Mouse (Mus musculus) lung, adult 2 months (tissue): ENCODE results near the gene Tcea2. TPM values are rescaled to one million over a fixed set of nuclear protein-coding genes. Genes with fewer than 3 reads are reported as not detected.

Experiments used
- DNase-seq: peaks from one replicate; pipeline ENCODE4 v3.0.0; 2022
- H3K4me1 ChIP-seq: fragments of 200-500 bp; 2 replicates; pipeline ENCODE4 v1.6.1; 2011; ENCODE audit warnings: low read length; ENCODE audit not compliant: control insufficient read depth, insufficient read depth
- H3K4me3 ChIP-seq: fragments of 200-500 bp; replicated peaks from 2 replicates; pipeline ENCODE3; 2011; ENCODE audit warnings: low read depth, mild to moderate bottlenecking, control low read depth, low read length; ENCODE audit errors: extremely low read depth
- CTCF ChIP-seq: fragments of 200-500 bp; IDR thresholded peaks from 2 replicates; pipeline ENCODE4 v1.5.1; 2011; ENCODE audit warnings: mild to moderate bottlenecking, low read length, control low read depth; ENCODE audit not compliant: insufficient read depth
- POLR2A ChIP-seq: fragments of 200-500 bp; IDR thresholded peaks from 2 replicates; pipeline ENCODE4 v1.6.1; 2011; ENCODE audit warnings: low read depth, mild to moderate bottlenecking, control low read depth, low read length, borderline replicate concordance; ENCODE audit errors: extremely low read depth
- WGBS: fragments of 180-500 bp; shearing (Covaris S2); methylation state at CpG from one replicate; pipeline ENCODE4 v1.1.7; 2018; 5-methylcytosine and 5-hydroxymethylcytosine counted together
- polyA plus RNA-seq: library from polyadenylated mRNA; depleted of rRNA; stranded (reverse); fragments of >200 nt; gene quantifications from 2 replicates; pipeline ENCODE4 v1.2.3, GENCODE M21; 2012

Tcea2 gene
- polyA plus RNA-seq, 1 experiment: 15.7 TPM

DNA sequence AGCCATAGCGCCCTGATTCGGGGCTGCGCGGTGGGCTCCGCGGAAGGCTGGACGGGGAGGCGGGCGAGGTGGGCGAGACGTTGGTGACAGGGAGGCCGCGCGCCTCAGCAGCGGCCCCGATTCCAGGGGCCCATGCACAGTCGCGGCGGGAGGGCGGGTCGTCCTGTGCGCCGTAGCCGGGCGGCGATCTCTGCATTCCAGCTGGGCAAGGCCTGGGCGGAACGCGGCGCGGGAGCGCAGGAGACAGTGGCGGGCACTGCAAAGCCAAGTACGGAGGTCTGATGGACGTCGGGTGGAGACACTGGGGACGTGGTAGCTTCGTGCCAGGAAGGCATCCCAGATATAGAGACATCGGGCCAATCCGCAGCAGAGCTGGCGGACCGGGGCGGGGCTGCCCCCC is 8.8 kb upstream of the Tcea2 start, which contains the start of gene Sox18:
Gene Sox18 (minus strand): TSS at position 315 of the 400 bp plus-strand sequence.
- peak; percentile 99 for TF ChIP-seq POLR2A
- TF ChIP-seq CTCF: no peak
- H3K4me1 ChIP-seq: peaks cover 21% of the 10 kb centered on the region; the same call in 1 of the 2 replicates
- peak within 1 kb of the TSS; percentile 64 for H3K4me3 ChIP-seq
- WGBS: 2% methylated on average over 43 of the region's 43 CpGs
- peak; percentile 68 for DNase-seq

DNA sequence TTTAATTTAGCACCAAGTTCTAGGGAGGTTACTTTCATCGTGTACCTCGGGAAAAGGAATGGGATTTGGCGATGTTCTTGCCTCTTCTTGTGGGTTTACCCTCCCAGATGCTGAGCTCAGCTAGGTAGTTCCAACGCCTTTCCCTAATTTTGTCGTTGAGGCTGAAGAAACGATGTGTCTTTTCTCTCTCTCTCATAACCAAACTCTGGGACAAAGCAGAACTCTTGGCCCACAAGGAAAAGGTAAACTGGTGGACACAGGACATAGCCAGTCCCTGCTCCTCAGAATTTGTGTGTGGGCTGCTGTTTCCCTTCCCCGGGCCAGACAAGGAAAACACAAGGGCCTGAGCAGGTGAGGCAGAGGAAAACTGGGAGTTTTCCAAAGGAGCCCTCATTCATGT is 8.1 kb upstream of the Tcea2 start:
- H3K4me1 ChIP-seq: peaks cover 22% of the 10 kb centered on the region; the same call in 1 of the 2 replicates
- H3K4me3 ChIP-seq: no peak overlapping the region
- 38% methylated on average over 7 of the region's 7 CpGs for WGBS
- no peak for DNase-seq
- TF ChIP-seq POLR2A (no peak), CTCF (no peak)

DNA sequence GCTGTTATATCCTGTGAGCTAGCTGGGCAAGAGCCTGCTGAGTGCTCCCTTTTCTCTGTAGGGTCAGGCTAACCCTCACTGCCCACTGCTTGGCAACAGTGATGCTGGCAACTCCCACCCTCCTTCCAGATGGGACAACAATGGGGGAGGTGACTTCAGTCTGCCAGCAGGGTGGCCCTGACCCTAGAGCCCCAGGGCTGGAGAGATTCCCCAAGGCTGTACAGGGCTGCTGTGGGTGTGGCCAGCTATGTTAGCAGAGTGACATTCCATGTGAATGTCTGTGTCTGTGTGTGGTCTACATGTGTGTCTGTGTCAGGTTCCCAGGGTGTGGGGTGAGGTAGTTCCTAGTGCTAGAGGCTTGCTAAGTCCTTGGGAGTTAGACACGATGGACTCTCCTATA is 6.6 kb upstream of the Tcea2 start:
- TF ChIP-seq POLR2A (peak; percentile 9; the same call in 1 of the 2 replicates), CTCF (no peak)
- no peak overlapping the region for H3K4me3 ChIP-seq
- DNase-seq: no peak
- WGBS: 23% methylated on average over 1 of the region's 1 CpGs
- H3K4me1 ChIP-seq: peaks cover 25% of the 10 kb centered on the region

DNA sequence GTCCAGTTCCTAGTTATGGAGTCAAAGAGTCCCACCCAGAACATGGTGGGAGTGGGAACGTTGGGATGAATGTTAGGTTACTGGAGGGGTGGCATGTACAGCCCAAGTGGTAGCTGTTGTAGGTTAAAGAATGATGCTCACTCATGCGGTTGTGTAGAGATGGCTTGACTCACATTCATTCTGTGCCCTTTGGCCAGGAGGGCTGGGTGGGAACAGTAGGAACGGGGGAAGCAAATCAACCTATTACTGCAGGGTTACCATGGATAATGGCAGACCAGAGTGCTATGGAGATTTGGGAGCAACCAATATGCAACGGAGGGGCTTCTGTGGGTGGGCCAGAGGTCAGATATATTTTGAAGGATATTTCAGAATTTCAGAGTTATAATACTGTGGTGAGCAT is 5.2 kb upstream of the Tcea2 start:
- TF ChIP-seq POLR2A (no peak), CTCF (no peak)
- peaks cover 23% of the 10 kb centered on the region for H3K4me1 ChIP-seq
- 80% methylated on average over 4 of the region's 4 CpGs for WGBS
- no peak for DNase-seq
- H3K4me3 ChIP-seq: no peak overlapping the region

DNA sequence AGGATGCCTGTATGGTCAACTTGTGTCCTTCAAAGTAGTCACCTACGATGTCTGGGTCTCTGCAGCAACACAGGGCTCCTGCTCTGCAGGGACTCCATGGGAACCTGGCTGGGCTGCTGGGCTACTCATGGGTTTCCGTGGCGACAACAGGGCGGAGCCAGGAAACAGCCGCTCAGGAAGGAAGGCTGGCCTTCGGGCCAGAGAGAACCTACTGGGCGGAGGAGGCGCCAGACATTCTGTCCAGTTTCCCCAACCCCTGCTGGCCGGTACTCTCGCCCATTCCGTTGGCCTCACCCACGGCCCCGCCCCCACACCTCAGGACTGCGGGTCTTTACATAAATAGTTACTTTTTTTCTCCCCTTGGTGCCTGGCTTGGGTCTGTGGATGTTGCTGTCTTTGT is 4.7 kb upstream of the Tcea2 start:
- WGBS: 3% methylated on average over 14 of the region's 14 CpGs
- DNase-seq: peak; percentile 71
- Histone ChIP-seq H3K4me1 (peaks cover 23% of the 10 kb centered on the region), H3K4me3 (peak overlapping the region; percentile 37)
- TF ChIP-seq POLR2A: peak; percentile 66; the same call in 1 of the 2 replicates
- no peak for TF ChIP-seq CTCF

DNA sequence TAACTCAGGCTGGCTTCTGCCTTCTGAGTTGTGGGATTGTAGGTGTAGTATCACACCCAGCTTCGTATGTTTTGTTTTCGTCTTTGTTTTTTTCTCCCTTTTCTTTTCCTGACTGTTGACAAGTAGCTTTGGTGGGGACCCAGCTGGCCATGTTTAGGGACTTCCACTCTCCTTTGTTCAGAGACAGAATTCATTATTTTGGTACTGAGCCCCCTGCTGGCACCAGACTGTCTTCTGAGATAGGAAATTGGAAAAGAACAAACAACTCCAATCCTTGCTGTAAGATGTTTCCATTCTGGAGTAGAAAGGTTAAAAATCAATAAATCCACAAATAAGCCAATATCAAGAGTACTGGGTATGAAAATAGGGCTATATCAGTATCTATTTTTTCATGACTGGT is 3.7 kb upstream of the Tcea2 start:
- H3K4me3 ChIP-seq: no peak overlapping the region
- no peak for DNase-seq
- WGBS: 38% methylated on average over 2 of the region's 2 CpGs
- peaks cover 27% of the 10 kb centered on the region for H3K4me1 ChIP-seq
- TF ChIP-seq POLR2A (no peak), CTCF (no peak)

DNA sequence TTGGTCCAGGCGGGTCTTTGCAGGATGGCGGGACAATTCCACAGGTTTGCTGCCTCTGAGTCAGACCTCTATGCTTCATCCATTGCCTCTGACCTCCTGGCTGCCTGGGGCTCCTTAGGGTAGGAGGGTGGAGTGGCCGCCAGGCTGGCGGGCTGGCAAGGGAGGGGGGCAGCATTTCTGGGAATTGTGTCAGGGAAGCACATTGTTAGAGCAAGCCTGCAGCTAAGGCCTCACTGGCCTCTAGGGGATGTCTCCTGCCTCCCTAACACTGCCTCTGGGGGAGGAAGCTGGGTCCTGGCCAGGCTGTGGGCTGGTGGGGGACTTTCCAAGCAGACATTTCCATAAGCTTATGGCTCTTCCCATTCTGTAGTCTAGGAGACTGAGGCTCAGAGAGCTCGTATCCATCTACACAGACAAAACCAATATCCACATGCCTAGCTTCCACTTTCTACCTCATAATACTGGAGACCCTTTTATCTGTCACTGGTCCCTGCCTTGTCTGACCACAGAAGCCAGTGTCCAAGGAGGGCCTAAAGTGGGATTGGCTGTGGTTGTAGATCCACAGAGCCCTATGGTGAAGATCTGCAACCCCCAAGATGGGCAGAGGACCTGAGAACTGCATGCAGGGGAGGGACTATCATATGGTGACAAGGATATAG is 2.9 kb upstream of the Tcea2 start:
- Histone ChIP-seq H3K4me1 (peaks cover 23% of the 10 kb centered on the region), H3K4me3 (no peak overlapping the region)
- peak; percentile 54 for TF ChIP-seq CTCF
- peak; percentile 17; the same call in 1 of the 2 replicates for TF ChIP-seq POLR2A
- 53% methylated on average over 5 of the region's 5 CpGs for WGBS
- peak; percentile 35 for DNase-seq

DNA sequence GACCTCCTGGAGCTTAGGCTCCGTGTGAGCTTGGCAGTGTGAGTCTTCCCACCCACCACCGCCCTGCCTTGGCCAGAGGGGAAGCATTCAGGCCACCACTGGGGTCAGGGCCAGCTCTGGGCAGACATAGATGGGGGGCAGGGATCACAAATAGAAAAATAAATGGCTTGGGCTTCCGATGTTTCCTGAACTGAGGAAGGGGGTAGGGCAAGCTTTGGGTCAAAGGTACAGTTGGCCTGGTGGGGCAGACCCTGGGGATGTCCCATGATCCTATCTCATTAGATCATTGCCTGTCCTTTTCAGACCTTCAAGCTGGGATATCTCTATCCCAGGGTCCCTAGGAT is 2.4 kb upstream of the Tcea2 start:
- WGBS: 35% methylated on average over 3 of the region's 3 CpGs
- TF ChIP-seq CTCF: no peak
- no peak for TF ChIP-seq POLR2A
- DNase-seq: peak; percentile 28

DNA sequence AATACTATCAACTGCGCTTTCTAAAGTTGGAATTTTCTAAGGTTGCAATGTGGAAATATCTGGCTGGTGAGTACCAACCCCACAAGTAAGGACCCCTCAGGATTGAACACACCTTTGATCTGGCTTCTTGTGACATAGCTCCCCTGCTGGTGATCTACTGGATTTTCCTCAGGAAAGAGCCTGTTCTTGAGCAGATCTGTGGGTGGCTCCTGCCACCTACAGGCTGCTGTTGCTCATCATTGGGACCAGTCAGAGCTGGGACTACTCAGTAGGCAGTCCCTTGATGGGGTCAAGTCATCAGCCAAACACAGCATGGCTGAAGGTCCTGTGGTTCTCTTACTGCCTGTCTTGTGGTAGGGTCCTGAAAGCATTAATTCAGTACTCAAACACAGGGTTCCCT is 1.3 kb upstream of the Tcea2 start:
- TF ChIP-seq CTCF: peak; percentile 99
- TF ChIP-seq POLR2A: no peak
- no peak overlapping the region for H3K4me3 ChIP-seq
- peaks cover 13% of the 10 kb centered on the region for H3K4me1 ChIP-seq
- 48% methylated on average over 1 of the region's 1 CpGs for WGBS
- DNase-seq: peak; percentile 70

More for the DNA sequence above, 2.4 kb upstream of the Tcea2 start:
- H3K4me3 ChIP-seq: no peak overlapping the region
- H3K4me1 ChIP-seq: peaks cover 20% of the 10 kb centered on the region

DNA sequence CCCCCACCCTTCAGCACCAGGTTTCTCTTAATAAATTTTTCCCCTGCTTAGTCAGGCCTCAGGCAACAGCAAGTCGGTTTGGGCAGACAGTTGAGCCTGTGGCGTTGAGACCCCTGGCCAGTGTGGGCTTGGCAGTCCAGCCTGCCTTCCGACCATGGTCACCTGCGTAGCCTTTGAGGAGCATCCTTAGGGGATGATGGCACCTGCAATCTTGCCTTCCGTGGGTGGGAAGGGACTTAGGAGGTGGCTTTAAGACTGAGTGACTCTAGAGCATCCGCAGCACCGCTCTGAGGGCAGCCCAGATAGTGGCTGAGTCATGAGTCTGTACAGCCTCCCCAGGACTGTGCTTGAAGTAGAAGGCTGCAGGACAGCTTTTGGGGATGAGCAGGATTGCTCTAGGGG is 607 bp downstream of the Tcea2 start:
- TF ChIP-seq POLR2A (no peak), CTCF (no peak)
- WGBS: 18% methylated on average over 7 of the region's 7 CpGs
- DNase-seq: no peak
- H3K4me3 ChIP-seq: peak overlapping the region; percentile 75
- peaks cover 9% of the 10 kb centered on the region for H3K4me1 ChIP-seq
